Mouse (Mus musculus) midbrain, embryonic 16.5 days (tissue): ENCODE results near the gene Htt. TPM values are rescaled to one million over a fixed set of nuclear protein-coding genes. Genes with fewer than 3 reads are reported as not detected.

Source experiments
- ATAC-seq: fragments of 200-750 bp; cut with Nextera tagmentation; 2 replicates; pipeline ENCODE4 v1.8.0; 2017; ENCODE audit warnings: moderate TSS enrichment
- H3K27ac ChIP-seq: fragments of 300-500 bp; sonication (generic); 2 replicates; pipeline ENCODE4 v1.5.1; 2014; ENCODE audit warnings: mild to moderate bottlenecking, low read length, mixed read lengths
- H3K27me3 ChIP-seq: fragments of 300-500 bp; sonication (generic); 2 replicates; pipeline ENCODE4 v1.6.1; 2014; ENCODE audit warnings: low read depth, low read length, mixed read lengths; ENCODE audit not compliant: control insufficient read depth, insufficient read depth
- H3K36me3 ChIP-seq: fragments of 300-500 bp; sonication (generic); 2 replicates; pipeline ENCODE4 v1.6.1; 2014; ENCODE audit warnings: mild to moderate bottlenecking, low read length, moderate library complexity, mixed read lengths; ENCODE audit not compliant: control insufficient read depth, insufficient read depth
- H3K4me1 ChIP-seq: fragments of 300-500 bp; sonication (generic); 2 replicates; pipeline ENCODE4 v1.6.1; 2014; ENCODE audit warnings: mild to moderate bottlenecking, low read length, mixed read lengths; ENCODE audit not compliant: control insufficient read depth, insufficient read depth
- H3K4me2 ChIP-seq: fragments of 300-500 bp; sonication (generic); 2 replicates; pipeline ENCODE4 v1.6.1; 2014; ENCODE audit warnings: mild to moderate bottlenecking, low read length, mixed read lengths
- H3K4me3 ChIP-seq: fragments of 300-500 bp; sonication (generic); 2 replicates; pipeline ENCODE4 v1.5.1; 2014; ENCODE audit warnings: low read depth, mild to moderate bottlenecking, low read length, moderate library complexity, mixed read lengths
- H3K9ac ChIP-seq: fragments of 300-500 bp; sonication (generic); 2 replicates; pipeline ENCODE4 v1.6.1; 2014; ENCODE audit warnings: low read depth, low read length, mixed read lengths
- H3K9me3 ChIP-seq: fragments of 300-500 bp; sonication (generic); replicated peaks from 2 replicates; pipeline ENCODE4 v1.6.1; 2014; ENCODE audit warnings: mild to moderate bottlenecking, low read length, mixed read lengths; ENCODE audit not compliant: control insufficient read depth, poor library complexity, severe bottlenecking
- WGBS: fragments of 180-500 bp; shearing (Covaris S2); extraction: QIAGEN DNeasy Blood & Tissue Kit; methylation state at CpG from one replicate; pipeline ENCODE4 v1.1.7; 2014; 5-methylcytosine and 5-hydroxymethylcytosine counted together
- polyA plus RNA-seq: library from polyadenylated mRNA; unstranded; fragments of >200 nt; fragmentation: Nextera tagmentation; extraction: Ambion mirVana; gene quantifications from 2 replicates; pipeline ENCODE4 v1.2.1, GENCODE M21; 2015

Htt gene
- polyA plus RNA-seq, 1 experiment from 2014 or later: 13.7 TPM

DNA sequence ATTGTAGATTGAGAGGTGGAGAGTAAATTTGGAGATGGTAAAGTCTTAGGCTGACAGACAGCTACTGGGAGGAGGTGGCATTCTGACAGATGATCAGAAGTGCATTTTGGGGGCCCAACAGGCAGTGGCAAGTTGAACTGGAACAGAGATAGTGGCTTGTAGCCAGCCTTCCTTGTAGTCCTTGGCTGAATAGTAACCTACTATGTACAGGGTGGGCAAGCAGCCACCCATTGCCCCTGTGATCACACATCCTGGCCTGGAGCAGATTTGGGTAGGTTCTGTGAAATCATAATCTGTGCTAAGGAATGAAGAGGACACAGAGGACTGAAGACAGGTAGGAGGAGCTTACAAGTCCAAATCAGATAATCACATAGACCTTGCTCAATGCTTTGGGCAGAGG lies 142.9 kb downstream of the Htt start:
- ATAC-seq: no peak

DNA sequence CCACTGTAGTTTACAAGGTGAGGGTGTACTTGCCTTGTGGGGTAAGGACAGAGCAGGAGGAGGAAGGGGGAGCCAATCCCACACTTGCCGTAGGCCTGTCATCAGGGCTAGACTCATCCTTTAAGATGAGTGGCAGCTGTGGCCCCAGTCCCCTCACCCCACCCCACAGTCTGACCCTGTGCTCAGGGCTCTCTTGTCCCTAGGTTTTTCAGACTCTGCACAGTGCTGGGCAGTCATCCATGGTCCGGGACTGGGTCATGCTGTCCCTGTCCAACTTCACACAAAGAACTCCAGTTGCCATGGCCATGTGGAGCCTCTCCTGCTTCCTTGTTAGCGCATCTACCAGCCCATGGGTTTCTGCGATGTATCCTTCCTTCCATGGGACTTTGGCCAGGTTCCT lies 145.7 kb downstream of the Htt start:
- H3K4me3 ChIP-seq: no peak overlapping the region
- no peak overlapping the region for H3K27ac ChIP-seq
- WGBS: 91% methylated on average over 4 of the region's 4 CpGs
- no peak overlapping the region for H3K4me2 ChIP-seq
- H3K9me3 ChIP-seq: no peaks in the 10 kb centered on the region
- H3K36me3 ChIP-seq: peaks cover 41% of the 10 kb centered on the region
- ATAC-seq: no peak
- no peak overlapping the region for H3K9ac ChIP-seq
- no peaks in the 10 kb centered on the region for H3K4me1 ChIP-seq
- no peaks in the 10 kb centered on the region for H3K27me3 ChIP-seq

More for the DNA sequence above, 142.9 kb downstream of the Htt start:
- Histone ChIP-seq H3K4me3 (no peak overlapping the region), H3K27me3 (no peaks in the 10 kb centered on the region), H3K36me3 (peaks cover 51% of the 10 kb centered on the region), H3K4me1 (no peaks in the 10 kb centered on the region), H3K9me3 (no peaks in the 10 kb centered on the region), H3K9ac (no peak overlapping the region), H3K4me2 (no peak overlapping the region), H3K27ac (no peak overlapping the region)

DNA sequence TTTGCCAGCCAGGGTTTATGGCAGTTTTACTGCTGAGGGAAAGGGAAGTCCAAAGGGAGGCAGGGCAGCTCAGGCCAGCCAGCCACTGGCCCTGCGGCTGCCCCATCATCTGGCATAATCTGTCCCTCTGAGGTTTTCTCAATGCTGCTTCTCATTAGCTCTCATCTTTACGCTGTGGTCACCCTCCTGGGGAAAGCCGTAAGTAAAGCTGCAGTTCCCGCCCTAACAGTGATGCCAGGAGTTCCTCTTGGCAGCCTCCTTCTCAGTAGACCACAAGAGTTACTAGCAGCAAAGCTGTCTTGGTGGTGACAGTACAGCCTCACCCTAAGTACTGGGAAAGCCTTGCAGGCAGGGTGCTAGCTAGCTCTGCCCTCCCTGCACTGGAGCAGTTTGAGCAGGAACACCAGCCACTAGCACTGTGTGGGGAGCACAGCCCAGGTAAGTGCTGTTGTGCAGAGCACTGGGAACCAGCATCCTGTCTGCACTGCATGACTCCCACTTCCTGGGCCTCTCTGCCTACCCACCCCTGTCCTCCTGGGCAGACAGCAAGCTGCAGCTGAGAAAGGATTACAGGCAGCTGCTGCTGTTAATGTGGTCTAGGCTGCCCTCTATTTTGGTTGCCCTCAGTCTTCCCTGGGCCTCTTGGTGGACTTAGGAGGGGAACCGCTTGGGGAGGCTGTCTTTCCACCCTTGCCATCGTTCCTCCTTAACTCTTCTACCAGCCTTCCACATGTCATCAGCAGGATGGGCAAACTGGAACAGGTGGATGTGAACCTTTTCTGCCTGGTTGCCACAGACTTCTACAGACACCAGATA lies 146.6 kb downstream of the Htt start, which contains the start of gene Msantd1:
Gene Msantd1, plus strand, starts transcription at position 103 of the 816 bp plus-strand sequence.
- no peak within 1 kb of the TSS for H3K4me2 ChIP-seq
- WGBS: 69% methylated on average over 6 of the region's 6 CpGs
- no peak within 1 kb of the TSS for H3K27ac ChIP-seq
- no peaks in the 10 kb centered on the region for H3K27me3 ChIP-seq
- ATAC-seq: no peak
- H3K36me3 ChIP-seq: peaks cover 41% of the 10 kb centered on the region
- no peaks in the 10 kb centered on the region for H3K4me1 ChIP-seq
- H3K9me3 ChIP-seq: no peaks in the 10 kb centered on the region
- no peak within 1 kb of the TSS for H3K9ac ChIP-seq
- no peak within 1 kb of the TSS for H3K4me3 ChIP-seq

DNA sequence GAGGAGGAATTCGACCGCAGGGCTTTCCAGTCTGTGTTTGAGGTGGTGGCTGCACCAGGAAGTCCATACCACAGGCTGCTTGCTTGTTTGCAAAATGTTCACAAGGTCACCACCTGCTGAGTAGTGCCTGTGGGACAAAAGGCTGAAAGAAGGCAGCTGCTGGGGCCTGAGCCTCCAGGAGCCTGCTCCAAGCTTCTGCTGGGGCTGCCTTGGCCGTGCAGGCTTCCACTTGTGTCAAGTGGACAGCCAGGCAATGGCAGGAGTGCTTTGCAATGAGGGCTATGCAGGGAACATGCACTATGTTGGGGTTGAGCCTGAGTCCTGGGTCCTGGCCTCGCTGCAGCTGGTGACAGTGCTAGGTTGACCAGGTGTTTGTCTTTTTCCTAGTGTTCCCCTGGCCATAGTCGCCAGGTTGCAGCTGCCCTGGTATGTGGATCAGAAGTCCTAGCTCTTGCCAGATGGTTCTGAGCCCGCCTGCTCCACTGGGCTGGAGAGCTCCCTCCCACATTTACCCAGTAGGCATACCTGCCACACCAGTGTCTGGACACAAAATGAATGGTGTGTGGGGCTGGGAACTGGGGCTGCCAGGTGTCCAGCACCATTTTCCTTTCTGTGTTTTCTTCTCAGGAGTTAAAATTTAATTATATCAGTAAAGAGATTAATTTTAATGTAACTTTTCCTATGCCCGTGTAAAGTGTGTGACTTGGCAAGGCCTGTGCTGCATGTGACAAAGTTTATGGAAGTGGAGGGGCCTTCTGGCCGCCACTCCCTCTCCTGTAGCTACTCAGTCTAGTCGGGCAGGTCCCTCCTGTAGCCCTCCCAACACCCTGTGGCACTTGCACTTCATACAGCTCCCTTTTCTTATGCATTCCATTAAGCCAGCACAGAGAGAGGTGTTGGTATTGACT lies 147.4 kb downstream of the Htt start:
- Histone ChIP-seq H3K27ac (no peak overlapping the region), H3K9ac (no peak overlapping the region), H3K4me1 (no peaks in the 10 kb centered on the region), H3K4me3 (no peak overlapping the region), H3K36me3 (peaks cover 41% of the 10 kb centered on the region), H3K27me3 (no peaks in the 10 kb centered on the region), H3K9me3 (no peaks in the 10 kb centered on the region), H3K4me2 (no peak overlapping the region)
- WGBS: 78% methylated on average over 9 of the region's 9 CpGs
- no peak for ATAC-seq

DNA sequence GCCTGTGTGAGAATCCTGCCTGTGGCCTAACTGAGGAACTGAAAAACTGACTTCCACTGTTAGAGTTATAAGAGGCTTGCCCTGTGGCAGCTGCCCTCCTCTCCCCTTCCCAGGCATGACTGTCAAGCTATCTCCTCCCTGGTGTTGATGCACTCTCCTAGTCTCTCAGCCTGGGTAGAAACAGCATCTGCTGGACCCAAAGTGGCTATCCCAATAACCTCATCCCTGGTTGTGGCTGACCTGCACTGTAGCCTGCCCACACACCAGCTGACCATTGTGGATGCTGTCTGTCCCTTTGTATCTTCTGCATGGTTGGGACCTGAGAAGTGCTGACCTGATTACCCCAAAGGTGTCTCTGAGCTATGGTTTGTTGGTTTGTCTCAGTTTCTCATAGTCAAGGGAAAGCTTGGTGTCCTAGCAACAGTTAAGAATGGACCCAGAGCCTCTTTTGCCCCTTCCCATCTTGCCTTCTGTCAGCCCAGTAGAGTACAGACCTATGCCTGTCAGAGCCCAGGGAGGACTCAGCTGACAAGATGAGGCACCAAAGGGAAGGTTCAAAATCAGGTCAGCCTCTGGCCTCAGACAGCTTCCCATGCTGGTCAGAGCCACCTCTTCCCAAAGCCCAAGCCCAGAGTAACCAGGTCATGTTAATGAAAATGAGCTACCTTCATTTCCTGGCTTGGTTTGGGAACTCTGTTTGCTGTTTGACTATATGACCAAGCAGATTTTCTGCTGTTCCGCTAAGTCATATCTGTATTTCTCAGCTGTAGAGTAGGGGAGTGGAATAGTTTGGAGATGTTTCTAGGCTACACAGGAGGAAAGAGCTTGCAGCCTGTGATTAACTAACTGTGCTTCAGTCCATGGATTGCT lies 148.3 kb downstream of the Htt start:
- no peak for ATAC-seq
- Histone ChIP-seq H3K9ac (no peak overlapping the region), H3K4me2 (no peak overlapping the region), H3K27me3 (no peaks in the 10 kb centered on the region), H3K36me3 (peaks cover 32% of the 10 kb centered on the region), H3K4me3 (no peak overlapping the region), H3K27ac (no peak overlapping the region), H3K9me3 (no peaks in the 10 kb centered on the region), H3K4me1 (no peaks in the 10 kb centered on the region)
- WGBS: 97% methylated on average over 1 of the region's 1 CpGs

DNA sequence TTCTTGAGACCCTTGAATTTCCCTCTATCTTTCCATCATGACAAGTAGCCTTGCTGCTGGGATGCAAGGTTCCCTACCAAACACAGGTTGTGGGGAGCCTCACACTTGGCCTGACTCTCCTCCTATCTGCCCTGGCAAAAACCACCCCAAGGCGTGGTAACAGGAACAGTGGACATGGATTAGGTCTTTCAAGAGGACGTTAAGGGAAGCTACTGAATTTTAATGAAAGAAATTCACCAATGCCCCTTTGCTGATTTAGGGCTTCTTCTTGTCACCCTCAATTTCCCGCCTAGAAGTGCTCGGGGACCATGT lies 148.9 kb downstream of the Htt start:
- no peaks in the 10 kb centered on the region for H3K4me1 ChIP-seq
- H3K4me3 ChIP-seq: no peak overlapping the region
- H3K9ac ChIP-seq: no peak overlapping the region
- H3K27me3 ChIP-seq: no peaks in the 10 kb centered on the region
- 78% methylated on average over 4 of the region's 4 CpGs for WGBS
- no peaks in the 10 kb centered on the region for H3K9me3 ChIP-seq
- no peak for ATAC-seq
- H3K4me2 ChIP-seq: no peak overlapping the region
- H3K36me3 ChIP-seq: peaks cover 28% of the 10 kb centered on the region
- H3K27ac ChIP-seq: no peak overlapping the region

DNA sequence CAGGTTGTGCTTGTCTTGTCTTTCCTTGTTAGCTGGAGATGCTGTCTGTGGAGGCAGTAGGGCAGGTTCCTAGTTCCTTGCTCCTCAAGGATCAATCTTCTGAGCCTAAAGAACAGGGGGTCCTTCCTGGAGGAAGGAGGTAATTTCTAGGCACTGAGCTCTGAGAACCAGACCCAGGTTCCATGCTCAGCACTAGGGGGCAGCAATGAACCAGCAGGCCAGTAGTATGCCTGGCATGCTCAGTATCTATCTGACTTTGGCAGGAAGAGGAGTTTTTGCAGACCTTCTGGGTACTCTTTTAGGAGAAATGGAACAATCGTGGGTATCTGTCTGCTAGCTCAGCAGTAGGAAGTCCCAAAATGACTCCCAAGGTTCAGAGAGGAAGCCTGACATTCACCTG lies 154.3 kb downstream of the Htt start:
- Histone ChIP-seq H3K27me3 (no peaks in the 10 kb centered on the region), H3K4me3 (no peak overlapping the region), H3K4me2 (no peak overlapping the region), H3K9me3 (no peaks in the 10 kb centered on the region), H3K9ac (no peak overlapping the region), H3K4me1 (peaks cover 11% of the 10 kb centered on the region), H3K36me3 (0 out of 2 replicates have a peak, but pooled peaks cover 2% of the 10 kb centered on the region), H3K27ac (no peak overlapping the region)
- ATAC-seq: peak; percentile 74
- WGBS: 11% methylated on average over 1 of the region's 1 CpGs

DNA sequence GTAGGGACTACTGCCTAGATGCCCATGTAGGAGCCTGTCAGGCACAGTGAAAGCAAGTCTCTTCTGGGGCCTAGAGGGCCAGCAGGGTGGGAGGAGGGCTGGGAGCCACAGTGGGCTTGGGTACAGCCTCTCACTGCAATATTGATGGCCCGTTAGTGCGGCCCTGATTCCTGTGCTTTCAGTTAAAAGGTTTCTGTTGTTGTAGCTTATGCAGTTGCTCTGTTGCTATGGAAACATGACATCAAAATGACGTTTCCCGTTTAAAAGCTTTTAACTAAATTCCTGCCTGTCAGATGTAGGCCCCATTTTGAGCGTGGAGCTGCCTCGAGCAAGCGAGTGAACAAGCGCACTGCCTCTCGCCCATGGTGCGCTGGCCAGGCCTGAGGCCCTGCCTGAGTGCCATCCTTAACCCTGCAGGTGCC lies 155.7 kb downstream of the Htt start:
- Histone ChIP-seq H3K27me3 (no peaks in the 10 kb centered on the region), H3K4me2 (no peak overlapping the region), H3K9me3 (no peaks in the 10 kb centered on the region), H3K4me1 (peaks cover 11% of the 10 kb centered on the region), H3K36me3 (no peaks in the 10 kb centered on the region), H3K4me3 (no peak overlapping the region), H3K9ac (peak overlapping the region; percentile 11; the same call in 1 of the 2 replicates), H3K27ac (peak overlapping the region; percentile 74)
- peak; percentile 54 for ATAC-seq
- WGBS: 39% methylated on average over 10 of the region's 10 CpGs
